Mouse (Mus musculus) embryonic facial prominence, embryonic 14.5 days (tissue): ENCODE data around the gene Cwc15. TPM values are rescaled to one million over a fixed set of nuclear protein-coding genes. Genes with fewer than 3 reads are reported as not detected.

Source experiments
- polyA plus RNA-seq: library from polyadenylated mRNA; unstranded; fragments of >200 nt; fragmentation: Nextera tagmentation; extraction: Ambion mirVana; gene quantifications from 2 replicates; pipeline ENCODE4 v1.2.1, GENCODE M21; 2014

The Cwc15 gene
- polyA plus RNA-seq, 1 experiment from 2014 or later = 135 TPM

Other genes with a start within 250 kb of the Cwc15 start
- 21.7 and 25.8 TPM in 2 replicates for gene Sesn3, start 225.6 kb upstream of the Cwc15 start, polyA plus RNA-seq
- gene Endod1, start 119.1 kb upstream of the Cwc15 start, polyA plus RNA-seq = 23.3 and 23.6 TPM in 2 replicates
- 0.25 and 1.4 TPM in 2 replicates for gene Kdm4d, start 135 bp upstream of the Cwc15 start, polyA plus RNA-seq
- 48.4 and 49.1 TPM in 2 replicates for gene Amotl1, start 144.4 kb downstream of the Cwc15 start, polyA plus RNA-seq
- gene Piwil4, start 240.1 kb downstream of the Cwc15 start, polyA plus RNA-seq = 0.21 and 0.47 TPM in 2 replicates